Mouse (Mus musculus): ENCODE data around the gene Ccer2.

Ccer2 gene

DNA sequence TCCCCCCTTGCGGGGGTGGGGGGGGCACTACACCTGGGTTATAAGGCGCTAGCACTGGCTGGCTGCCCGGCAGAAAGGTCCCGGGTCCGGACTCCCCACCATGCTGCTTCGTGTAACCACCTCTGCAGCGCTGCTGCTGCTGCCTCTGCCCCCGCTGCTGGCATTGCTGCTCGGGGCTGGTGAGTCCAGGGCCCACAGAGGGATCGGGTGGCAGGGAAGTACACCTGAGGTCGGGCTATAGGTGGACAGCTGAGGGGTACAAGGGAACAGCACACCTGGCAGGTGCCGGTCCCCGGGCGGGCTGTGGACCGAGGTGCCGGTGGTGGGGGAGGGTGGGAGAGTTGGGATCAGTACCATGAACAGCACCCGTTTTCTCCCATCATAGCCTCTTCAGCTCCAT, at the start of gene Ccer2:
Gene Ccer2 (plus strand): TSS at position 96 of the 400 bp plus-strand sequence.
- no peak for DNase-seq (ENCODE audit: low spot score)

DNA sequence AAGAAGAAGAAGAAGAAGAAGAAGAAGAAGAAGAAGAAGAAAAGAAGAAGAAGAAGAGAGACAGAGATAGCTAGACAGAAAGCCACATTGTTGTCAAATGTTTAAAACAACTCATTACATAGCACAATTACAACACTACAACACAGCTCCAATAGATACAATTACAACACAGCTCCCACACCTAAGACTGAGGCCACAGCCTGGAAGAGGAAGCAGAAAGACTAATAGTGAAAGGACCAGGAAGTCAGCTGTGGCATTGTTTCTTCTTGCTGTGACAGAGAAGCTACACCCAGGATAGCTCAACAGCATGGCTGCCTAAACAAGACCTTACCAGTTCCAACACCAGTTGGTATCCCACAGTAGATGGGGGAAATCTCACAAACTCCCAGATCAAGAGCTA, 46.5 kb upstream of the Ccer2 start:
- DNase-seq (ENCODE audit: low spot score): no peak

- no peak for DNase-seq (ENCODE audit: low spot score)
Measured at GRCm38 (mm10) chr7:28710962-28711361, 45.0 kb upstream of the Ccer2 start.

DNA sequence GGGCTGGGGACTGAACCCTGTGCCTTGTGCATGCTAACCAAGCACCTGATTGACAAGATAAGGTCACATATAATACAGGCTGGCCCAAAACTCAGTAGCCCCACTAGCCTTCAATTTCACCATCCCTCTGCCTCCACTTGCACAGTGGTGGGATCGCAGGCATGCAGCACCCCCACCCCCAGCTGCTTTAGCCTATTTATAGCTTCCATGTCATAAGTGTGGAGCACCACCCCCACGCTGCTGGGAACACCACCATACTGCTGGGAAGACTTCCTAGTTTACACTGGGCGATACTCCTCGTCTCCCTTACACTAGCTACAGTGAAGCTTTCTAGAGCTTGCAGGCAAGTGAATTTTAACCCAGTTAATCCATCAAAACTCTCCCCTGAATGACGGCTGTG, 41.3 kb upstream of the Ccer2 start:
- DNase-seq (ENCODE audit: low spot score): no peak

- DNase-seq (ENCODE audit: low spot score): no peak
Measured at GRCm38 (mm10) chr7:28715598-28715997, 40.4 kb upstream of the Ccer2 start.

- peak; percentile 38 for DNase-seq (ENCODE audit: low spot score)
Measured at GRCm38 (mm10) chr7:28716590-28717281, 39.2 kb upstream of the Ccer2 start, which contains the start of gene Fbxo17. TSS of gene Fbxo17 (plus strand) at chr7:28716804.

- no peak for DNase-seq (ENCODE audit: low spot score)
Measured at GRCm38 (mm10) chr7:28717726-28718125, 38.2 kb upstream of the Ccer2 start.

DNA sequence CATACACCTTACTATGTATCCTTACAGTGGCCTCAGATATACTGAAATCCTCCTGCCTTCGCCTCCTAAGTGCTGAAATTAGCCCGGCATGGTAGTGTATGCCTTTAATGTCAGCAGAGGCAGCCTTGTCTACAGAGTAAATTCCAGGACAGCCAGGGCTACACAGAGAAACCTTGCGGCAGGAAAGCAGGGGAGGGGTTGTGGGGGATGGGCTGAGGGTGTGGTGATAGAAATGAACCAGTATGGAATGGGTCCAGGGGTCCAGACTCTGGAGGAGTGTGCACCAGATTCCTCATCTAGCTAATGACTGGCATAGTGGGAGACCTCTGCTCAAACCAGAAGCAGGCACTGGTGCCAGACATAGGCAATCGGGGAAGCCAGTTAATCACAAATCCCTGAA, 36.8 kb upstream of the Ccer2 start:
- DNase-seq (ENCODE audit: low spot score): no peak

GRCm38 (mm10) chr7:28719650-28720049, 36.3 kb upstream of the Ccer2 start:
- no peak for DNase-seq (ENCODE audit: low spot score)

- no peak for DNase-seq (ENCODE audit: low spot score)
Measured at GRCm38 (mm10) chr7:28720753-28721537, 35.0 kb upstream of the Ccer2 start.

- DNase-seq (ENCODE audit: low spot score): no peak
Measured at GRCm38 (mm10) chr7:28722079-28722478, 33.9 kb upstream of the Ccer2 start.

DNA sequence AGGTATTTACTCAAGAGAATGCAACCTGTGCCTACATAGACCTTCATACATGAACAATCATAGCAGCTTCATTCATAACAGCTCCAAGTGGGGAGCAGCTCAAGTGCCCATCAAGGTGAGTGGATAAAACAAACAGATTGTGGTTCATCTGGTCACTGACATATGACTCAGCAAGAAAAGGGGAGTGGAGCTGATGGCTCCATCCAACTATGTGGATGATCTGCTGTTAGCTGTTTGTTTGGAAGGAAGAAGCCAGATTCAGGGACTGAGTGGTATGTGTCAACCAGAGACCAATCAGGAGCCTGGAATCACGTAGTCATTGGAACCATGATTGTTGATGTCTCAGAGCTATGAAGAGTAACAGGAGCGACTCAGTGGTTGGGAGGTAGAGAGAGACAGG, 31.4 kb upstream of the Ccer2 start:
- DNase-seq (ENCODE audit: low spot score): no peak

- DNase-seq (ENCODE audit: low spot score): peak; percentile 28
Measured at GRCm38 (mm10) chr7:28726600-28726999, 29.4 kb upstream of the Ccer2 start.

- DNase-seq (ENCODE audit: low spot score): no peak
Measured at GRCm38 (mm10) chr7:28727649-28728340, 28.2 kb upstream of the Ccer2 start.

DNA sequence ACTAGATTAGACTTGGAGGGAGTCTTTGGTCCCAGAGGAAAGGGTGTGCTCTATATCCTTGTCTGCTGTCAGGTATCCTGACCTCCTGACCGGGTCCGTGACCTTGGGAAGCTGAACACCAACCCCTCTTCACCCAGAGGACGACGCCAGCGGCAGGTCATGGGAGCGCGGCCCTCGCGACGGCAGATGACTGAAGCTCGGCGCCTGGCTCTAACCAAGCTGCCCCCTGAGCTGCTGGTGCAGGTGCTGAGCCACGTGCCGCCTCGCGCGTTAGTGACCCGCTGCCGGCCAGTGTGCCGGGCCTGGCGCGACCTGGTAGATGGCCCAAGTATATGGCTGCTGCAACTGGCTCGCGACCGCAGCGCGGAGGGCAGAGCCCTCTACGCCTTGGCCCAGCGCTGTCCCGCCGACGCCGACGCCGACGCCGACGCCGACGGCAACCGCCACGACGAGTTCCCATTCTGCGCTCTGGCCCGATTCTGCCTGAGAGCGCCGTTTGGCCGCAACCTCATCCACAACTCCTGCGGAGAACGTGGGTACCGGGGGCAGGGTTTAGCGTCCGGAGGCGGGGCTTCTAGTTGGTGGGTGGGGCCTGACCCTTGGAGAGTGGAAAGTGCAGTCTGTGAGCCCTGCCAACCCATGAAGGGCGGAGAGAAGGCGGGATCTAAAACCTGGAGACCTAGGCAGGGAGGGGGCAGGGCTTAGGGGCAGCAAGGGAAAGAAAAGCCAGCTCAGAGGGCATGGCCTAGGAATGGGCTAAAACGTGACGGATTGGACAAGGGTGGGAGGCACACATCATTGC, 23.4 kb upstream of the Ccer2 start:
- peak; percentile 32 for DNase-seq (ENCODE audit: low spot score)

- no peak for DNase-seq (ENCODE audit: low spot score)
Measured at GRCm38 (mm10) chr7:28733211-28733610, 22.8 kb upstream of the Ccer2 start.

- no peak for DNase-seq (ENCODE audit: low spot score)
Measured at GRCm38 (mm10) chr7:28735701-28736100, 20.3 kb upstream of the Ccer2 start.

DNA sequence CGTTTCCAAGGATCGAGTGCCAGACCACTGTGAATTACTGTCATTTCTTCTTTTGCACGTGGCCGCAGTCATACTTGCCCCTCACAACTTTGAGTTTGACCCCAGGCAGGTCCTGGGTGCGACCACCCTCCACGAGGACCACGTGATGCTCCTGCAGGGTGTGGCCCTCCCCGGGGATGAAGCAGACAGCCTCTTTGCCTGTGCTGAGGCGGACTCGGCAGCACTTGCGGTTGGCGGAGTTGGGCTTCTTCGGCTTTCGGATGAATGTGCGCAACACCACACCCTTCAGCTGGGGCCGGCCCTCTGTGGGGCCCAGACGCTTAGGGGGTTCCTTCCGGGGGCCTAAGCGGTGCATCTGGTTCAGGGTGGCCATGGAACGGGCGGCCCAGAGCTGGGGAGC, 16.1 kb upstream of the Ccer2 start:
- DNase-seq (ENCODE audit: low spot score): no peak

DNA sequence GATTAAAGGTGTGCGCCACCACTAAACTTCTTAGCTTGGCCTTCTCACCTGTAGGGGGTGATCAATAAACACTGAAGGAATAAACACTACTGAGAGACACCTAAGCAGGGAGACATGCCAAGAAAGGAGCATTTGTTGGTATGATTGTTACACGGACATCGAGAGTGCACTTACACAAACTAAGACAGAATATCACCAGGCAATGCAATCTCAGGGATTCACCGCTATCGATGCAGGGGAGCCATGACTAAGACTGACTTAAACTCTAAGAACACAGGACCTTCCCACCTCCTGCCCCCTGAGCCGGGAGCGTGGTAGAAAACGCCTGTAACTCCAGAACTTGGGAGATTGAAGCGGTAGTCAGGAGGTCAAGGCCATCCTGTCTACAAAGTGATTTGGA, 15.0 kb upstream of the Ccer2 start:
- no peak for DNase-seq (ENCODE audit: low spot score)

DNA sequence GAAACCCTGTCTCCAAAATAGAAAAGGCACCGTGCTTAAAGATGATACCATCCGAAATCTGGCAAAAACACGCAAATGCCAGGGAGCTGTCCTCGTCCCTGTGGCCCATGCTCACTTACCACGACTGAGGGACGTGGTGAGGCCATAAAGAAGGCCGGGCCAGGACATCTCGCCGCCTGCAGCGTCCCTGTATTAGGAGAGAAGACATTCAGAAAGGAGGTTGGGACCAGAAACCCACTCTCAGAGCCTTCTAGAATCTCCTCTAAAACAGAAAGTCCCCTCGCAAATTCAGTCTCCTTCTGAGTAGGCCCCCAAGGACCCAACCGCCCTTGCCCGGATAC, 14.6 kb upstream of the Ccer2 start:
- no peak for DNase-seq (ENCODE audit: low spot score)

GRCm38 (mm10) chr7:28741709-28742438, 14.1 kb upstream of the Ccer2 start, which contains the start of the genes Mrps12 and Sars2:
TSS of gene Mrps12 (minus strand) at chr7:28741820.
TSS of gene Sars2 (plus strand) at chr7:28741992.
- DNase-seq (ENCODE audit: low spot score): peak; percentile 97
